Mouse (Mus musculus): ENCODE data around the gene Tas2r121.
"Not testable (repeated sequence)": the region's sequence is repeated elsewhere in the genome, so short reads cannot be mapped to it uniquely, and the experiment has no call there.

The Tas2r121 gene

GRCm38 (mm10) chr6:132700907-132701306 lies at the start of gene Tas2r121:
Gene Tas2r121, minus strand, starts transcription at chr6:132701007.
- no peak for DNase-seq (ENCODE audit: low spot score)

DNA sequence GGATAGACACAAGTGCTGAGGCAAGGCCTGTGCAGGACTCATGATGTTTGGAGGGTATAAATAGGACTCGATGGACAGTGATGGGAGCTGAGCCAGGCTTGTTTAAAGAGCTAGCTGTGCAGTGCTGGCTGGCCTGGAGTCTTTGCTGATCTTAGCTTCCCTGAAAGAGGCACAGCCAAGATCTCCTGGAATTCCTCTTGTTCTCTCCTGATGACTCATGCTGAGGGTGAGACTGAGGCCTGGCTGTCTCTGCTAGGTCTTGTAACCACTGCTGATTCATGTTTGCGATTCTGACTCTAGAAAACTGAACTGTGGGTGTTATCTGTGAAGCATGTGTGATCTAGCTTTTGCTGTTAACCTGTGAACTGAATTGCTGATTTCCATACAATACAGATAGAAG lies 49.4 kb upstream of the Tas2r121 start:
- DNase-seq (ENCODE audit: low spot score): no peak

GRCm38 (mm10) chr6:132737935-132738334 lies 37.1 kb upstream of the Tas2r121 start, which contains the start of gene Tas2r115:
Gene Tas2r115, minus strand, starts transcription at chr6:132738035.
- DNase-seq (ENCODE audit: low spot score): no peak

GRCm38 (mm10) chr6:132711828-132712227 lies 11.0 kb upstream of the Tas2r121 start, which contains the start of gene Tas2r122:
Gene Tas2r122, minus strand, starts transcription at chr6:132711928.
- DNase-seq (ENCODE audit: low spot score): no peak

DNA sequence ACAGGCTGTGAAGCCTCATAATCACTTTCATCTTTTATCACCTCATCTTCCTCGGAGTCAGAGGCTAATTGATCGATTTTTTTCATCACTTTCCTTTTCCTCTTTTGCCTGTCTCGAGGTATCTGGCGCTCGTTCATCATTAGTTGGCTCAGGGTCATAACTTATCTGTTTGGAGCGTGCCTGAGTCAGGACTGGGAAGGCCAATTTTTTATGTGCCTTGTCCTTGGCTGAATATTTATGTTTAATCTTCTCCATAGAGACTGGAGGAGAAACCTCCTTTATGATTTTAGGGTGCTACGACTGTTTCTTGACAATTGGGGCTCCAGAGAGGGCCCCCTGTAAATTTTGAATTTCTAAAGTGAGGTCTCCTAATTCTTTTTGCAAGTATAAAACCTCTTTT lies 9.2 kb downstream of the Tas2r121 start:
- not testable (repeated sequence) for DNase-seq (ENCODE audit: low spot score)

DNA sequence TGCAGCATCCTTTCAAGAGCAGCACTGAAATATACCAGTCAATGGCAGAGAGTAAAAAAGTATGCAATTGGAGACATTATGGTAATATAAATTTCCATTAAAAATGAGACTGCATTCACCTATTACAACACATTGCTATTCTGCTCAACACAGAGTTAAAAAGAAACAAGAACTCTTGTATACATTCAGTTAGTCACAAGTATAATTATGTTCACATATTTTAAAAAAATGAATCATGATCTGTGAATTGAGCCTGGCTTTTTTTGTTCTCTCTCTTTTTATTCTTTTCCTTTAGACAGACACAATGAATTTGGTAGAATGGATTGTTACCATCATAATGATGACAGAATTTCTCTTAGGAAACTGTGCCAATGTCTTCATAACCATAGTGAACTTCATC lies 44.2 kb downstream of the Tas2r121 start, which contains the start of gene Tas2r120:
Gene Tas2r120, plus strand, starts transcription at position 301 of the 400 bp plus-strand sequence.
- no peak for DNase-seq (ENCODE audit: low spot score)

DNA sequence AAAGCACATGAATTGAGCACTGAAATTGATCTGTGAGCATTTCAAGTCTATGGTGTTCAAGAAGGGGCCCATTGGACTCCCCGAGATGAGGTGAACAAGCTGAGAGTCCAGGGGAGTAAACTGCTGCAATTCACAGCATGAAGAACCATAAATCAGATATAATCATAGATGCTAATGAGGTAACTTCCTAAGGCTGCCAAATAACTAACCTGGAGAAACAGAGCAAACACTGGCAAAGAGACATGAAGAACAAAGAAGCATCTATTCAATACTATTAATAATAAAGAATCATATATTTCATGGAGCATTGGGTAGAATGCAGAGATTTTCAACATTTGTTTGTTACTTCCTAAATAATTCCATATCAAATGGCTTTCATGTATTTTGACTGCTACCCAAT lies 49.4 kb downstream of the Tas2r121 start, which contains the start of gene A630073D07Rik:
Gene A630073D07Rik, minus strand, starts transcription at position 101 of the 400 bp plus-strand sequence.
- no peak for DNase-seq (ENCODE audit: low spot score)

Data from lung, postnatal 25 days (tissue).